Mouse (Mus musculus) neural tube, embryonic 15.5 days (tissue): ENCODE results near the gene Slc9a8. TPM values are rescaled to one million over a fixed set of nuclear protein-coding genes. Genes with fewer than 3 reads are reported as not detected.

Experiments used
- ATAC-seq: fragments of 200-750 bp; cut with Nextera tagmentation; 2 replicates; pipeline ENCODE4 v1.8.0; 2017; ENCODE audit warnings: mild to moderate bottlenecking, moderate TSS enrichment, moderate library complexity; ENCODE audit not compliant: low FRiP score
- H3K27ac ChIP-seq: fragments of 300-500 bp; sonication (generic); replicated peaks from 2 replicates; pipeline ENCODE4 v1.5.1; 2015; ENCODE audit warnings: mild to moderate bottlenecking, inconsistent platforms
- H3K27me3 ChIP-seq: fragments of 300-500 bp; sonication (generic); replicated peaks from 2 replicates; pipeline ENCODE4 v1.6.1; 2015; ENCODE audit warnings: inconsistent platforms
- H3K36me3 ChIP-seq: fragments of 300-500 bp; sonication (generic); 2 replicates; pipeline ENCODE4 v1.6.1; 2015; ENCODE audit warnings: inconsistent platforms
- H3K4me1 ChIP-seq: fragments of 300-500 bp; sonication (generic); 2 replicates; pipeline ENCODE4 v1.6.1; 2015; ENCODE audit warnings: inconsistent platforms
- H3K4me2 ChIP-seq: fragments of 300-500 bp; sonication (generic); 2 replicates; pipeline ENCODE4 v1.6.1; 2015; ENCODE audit warnings: inconsistent platforms, mild to moderate bottlenecking, moderate library complexity
- H3K4me3 ChIP-seq: fragments of 300-500 bp; sonication (generic); replicated peaks from 2 replicates; pipeline ENCODE4 v1.5.1; 2015; ENCODE audit warnings: mild to moderate bottlenecking, inconsistent platforms
- H3K9ac ChIP-seq: fragments of 300-500 bp; sonication (generic); replicated peaks from 2 replicates; pipeline ENCODE4 v1.6.1; 2015; ENCODE audit warnings: mild to moderate bottlenecking, inconsistent platforms
- H3K9me3 ChIP-seq: fragments of 300-500 bp; sonication (generic); replicated peaks from 2 replicates; pipeline ENCODE4 v1.6.1; 2016; ENCODE audit warnings: inconsistent platforms
- WGBS: fragments of 180-500 bp; shearing (Covaris S2); methylation state at CpG from one replicate; pipeline ENCODE4 v1.1.7; 2015; ENCODE audit warnings: mixed read lengths; 5-methylcytosine and 5-hydroxymethylcytosine counted together
- polyA plus RNA-seq: library from polyadenylated mRNA; unstranded; fragments of >200 nt; fragmentation: Nextera tagmentation; extraction: Ambion mirVana; gene quantifications from 2 replicates; pipeline ENCODE4 v1.2.1, GENCODE M21; 2015

Gene Slc9a8
- polyA plus RNA-seq = 21.2 and 22.1 TPM in 2 replicates

GRCm38 (mm10) chr2:167421330-167422149 is at the start of gene Slc9a8:
Gene Slc9a8, plus strand, starts transcription at chr2:167421712.
- Histone ChIP-seq H3K9me3 (no peaks in the 10 kb centered on the region), H3K27ac (peak within 1 kb of the TSS; percentile 100), H3K4me3 (peak within 1 kb of the TSS; percentile 89), H3K27me3 (no peaks in the 10 kb centered on the region), H3K4me1 (peaks cover 21% of the 10 kb centered on the region), H3K9ac (peak within 1 kb of the TSS; percentile 98), H3K36me3 (peaks cover 25% of the 10 kb centered on the region), H3K4me2 (peak within 1 kb of the TSS; percentile 69)
- WGBS = under 1% methylated on average over 65 of the region's 66 CpGs
- ATAC-seq = peak; percentile 98

GRCm38 (mm10) chr2:167373266-167373665 is 48.2 kb upstream of the Slc9a8 start:
- no peaks in the 10 kb centered on the region for H3K36me3 ChIP-seq
- no peak for ATAC-seq
- H3K4me1 ChIP-seq = no peaks in the 10 kb centered on the region
- no peak overlapping the region for H3K4me3 ChIP-seq
- H3K27ac ChIP-seq = no peak overlapping the region
- 67% methylated on average over 5 of the region's 5 CpGs for WGBS
- no peaks in the 10 kb centered on the region for H3K9me3 ChIP-seq
- H3K9ac ChIP-seq = no peak overlapping the region
- H3K4me2 ChIP-seq = no peak overlapping the region
- no peaks in the 10 kb centered on the region for H3K27me3 ChIP-seq

GRCm38 (mm10) chr2:167374191-167374805 is 47.2 kb upstream of the Slc9a8 start:
- ATAC-seq = no peak
- H3K27me3 ChIP-seq = 0 out of 2 replicates have a peak, but pooled peaks cover 2% of the 10 kb centered on the region
- no peak overlapping the region for H3K27ac ChIP-seq
- H3K9ac ChIP-seq = no peak overlapping the region
- H3K4me1 ChIP-seq = no peaks in the 10 kb centered on the region
- H3K4me3 ChIP-seq = no peak overlapping the region
- WGBS = 93% methylated on average over 12 of the region's 12 CpGs
- no peak overlapping the region for H3K4me2 ChIP-seq
- H3K36me3 ChIP-seq = no peaks in the 10 kb centered on the region
- H3K9me3 ChIP-seq = no peaks in the 10 kb centered on the region

GRCm38 (mm10) chr2:167375135-167375534 is 46.4 kb upstream of the Slc9a8 start:
- Histone ChIP-seq H3K4me3 (no peak overlapping the region), H3K27me3 (0 out of 2 replicates have a peak, but pooled peaks cover 2% of the 10 kb centered on the region), H3K9ac (no peak overlapping the region), H3K27ac (no peak overlapping the region), H3K4me1 (no peaks in the 10 kb centered on the region), H3K4me2 (no peak overlapping the region), H3K9me3 (no peaks in the 10 kb centered on the region), H3K36me3 (no peaks in the 10 kb centered on the region)
- WGBS = 81% methylated on average over 9 of the region's 9 CpGs
- ATAC-seq = no peak

- ATAC-seq = no peak
- Histone ChIP-seq H3K27me3 (0 out of 2 replicates have a peak, but pooled peaks cover 2% of the 10 kb centered on the region), H3K36me3 (no peaks in the 10 kb centered on the region), H3K27ac (no peak overlapping the region), H3K9me3 (no peaks in the 10 kb centered on the region), H3K4me2 (no peak overlapping the region), H3K9ac (no peak overlapping the region), H3K4me3 (no peak overlapping the region), H3K4me1 (no peaks in the 10 kb centered on the region)
- WGBS = 89% methylated on average over 5 of the region's 5 CpGs
These were observed 45.8 kb upstream of the Slc9a8 start for GRCm38 (mm10) chr2:167375688-167376087.

- no peaks in the 10 kb centered on the region for H3K9me3 ChIP-seq
- ATAC-seq = no peak
- H3K4me1 ChIP-seq = no peaks in the 10 kb centered on the region
- 72% methylated on average over 8 of the region's 8 CpGs for WGBS
- 0 out of 2 replicates have a peak, but pooled peaks cover 2% of the 10 kb centered on the region for H3K27me3 ChIP-seq
- no peak overlapping the region for H3K9ac ChIP-seq
- H3K27ac ChIP-seq = no peak overlapping the region
- no peaks in the 10 kb centered on the region for H3K36me3 ChIP-seq
- H3K4me3 ChIP-seq = no peak overlapping the region
- H3K4me2 ChIP-seq = no peak overlapping the region
These were observed 45.4 kb upstream of the Slc9a8 start for GRCm38 (mm10) chr2:167376160-167376564.

GRCm38 (mm10) chr2:167377697-167378096 is 43.8 kb upstream of the Slc9a8 start:
- no peak for ATAC-seq
- Histone ChIP-seq H3K27ac (no peak overlapping the region), H3K4me3 (no peak overlapping the region), H3K4me2 (no peak overlapping the region), H3K36me3 (no peaks in the 10 kb centered on the region), H3K9ac (no peak overlapping the region), H3K9me3 (no peaks in the 10 kb centered on the region), H3K27me3 (0 out of 2 replicates have a peak, but pooled peaks cover 2% of the 10 kb centered on the region), H3K4me1 (no peaks in the 10 kb centered on the region)
- 74% methylated on average over 3 of the region's 3 CpGs for WGBS

- Histone ChIP-seq H3K9me3 (no peaks in the 10 kb centered on the region), H3K4me3 (no peak overlapping the region), H3K9ac (no peak overlapping the region), H3K36me3 (no peaks in the 10 kb centered on the region), H3K27me3 (0 out of 2 replicates have a peak, but pooled peaks cover 2% of the 10 kb centered on the region), H3K27ac (no peak overlapping the region), H3K4me1 (no peaks in the 10 kb centered on the region), H3K4me2 (no peak overlapping the region)
- 31% methylated on average over 4 of the region's 4 CpGs for WGBS
- ATAC-seq = no peak
These were observed 42.5 kb upstream of the Slc9a8 start for GRCm38 (mm10) chr2:167378972-167379371.

- no peaks in the 10 kb centered on the region for H3K9me3 ChIP-seq
- 0 out of 2 replicates have a peak, but pooled peaks cover 2% of the 10 kb centered on the region for H3K27me3 ChIP-seq
- no peak for ATAC-seq
- no peaks in the 10 kb centered on the region for H3K4me1 ChIP-seq
- H3K4me3 ChIP-seq = no peak overlapping the region
- H3K36me3 ChIP-seq = no peaks in the 10 kb centered on the region
- H3K9ac ChIP-seq = no peak overlapping the region
- no peak overlapping the region for H3K27ac ChIP-seq
- H3K4me2 ChIP-seq = no peak overlapping the region
- WGBS = 47% methylated on average over 7 of the region's 7 CpGs
These were observed 40.8 kb upstream of the Slc9a8 start for GRCm38 (mm10) chr2:167380615-167381285.

GRCm38 (mm10) chr2:167381596-167381995 is 39.9 kb upstream of the Slc9a8 start:
- H3K36me3 ChIP-seq = no peaks in the 10 kb centered on the region
- H3K4me1 ChIP-seq = no peaks in the 10 kb centered on the region
- 90% methylated on average over 7 of the region's 7 CpGs for WGBS
- H3K4me2 ChIP-seq = no peak overlapping the region
- no peak overlapping the region for H3K4me3 ChIP-seq
- no peak overlapping the region for H3K9ac ChIP-seq
- no peaks in the 10 kb centered on the region for H3K9me3 ChIP-seq
- ATAC-seq = no peak
- no peak overlapping the region for H3K27ac ChIP-seq
- H3K27me3 ChIP-seq = 0 out of 2 replicates have a peak, but pooled peaks cover 2% of the 10 kb centered on the region

- WGBS = 93% methylated on average over 7 of the region's 7 CpGs
- H3K36me3 ChIP-seq = no peaks in the 10 kb centered on the region
- H3K9me3 ChIP-seq = no peaks in the 10 kb centered on the region
- H3K9ac ChIP-seq = no peak overlapping the region
- no peak overlapping the region for H3K27ac ChIP-seq
- no peak overlapping the region for H3K4me3 ChIP-seq
- 0 out of 2 replicates have a peak, but pooled peaks cover 2% of the 10 kb centered on the region for H3K27me3 ChIP-seq
- no peaks in the 10 kb centered on the region for H3K4me1 ChIP-seq
- ATAC-seq = no peak
- H3K4me2 ChIP-seq = no peak overlapping the region
These were observed 39.1 kb upstream of the Slc9a8 start for GRCm38 (mm10) chr2:167382389-167382788.
